Mouse (Mus musculus) testis, postnatal 10 days (tissue): Measurements from ENCODE around the gene Ccdc30.

Experiments used
- DNase-seq: peaks from one replicate; pipeline ENCODE4 v3.0.0; 2021; ENCODE audit warnings: low spot score

Gene Ccdc30

GRCm38 (mm10) chr4:119305418-119305817 is 109.9 kb downstream of the Ccdc30 start:
- no peak for DNase-seq

DNA sequence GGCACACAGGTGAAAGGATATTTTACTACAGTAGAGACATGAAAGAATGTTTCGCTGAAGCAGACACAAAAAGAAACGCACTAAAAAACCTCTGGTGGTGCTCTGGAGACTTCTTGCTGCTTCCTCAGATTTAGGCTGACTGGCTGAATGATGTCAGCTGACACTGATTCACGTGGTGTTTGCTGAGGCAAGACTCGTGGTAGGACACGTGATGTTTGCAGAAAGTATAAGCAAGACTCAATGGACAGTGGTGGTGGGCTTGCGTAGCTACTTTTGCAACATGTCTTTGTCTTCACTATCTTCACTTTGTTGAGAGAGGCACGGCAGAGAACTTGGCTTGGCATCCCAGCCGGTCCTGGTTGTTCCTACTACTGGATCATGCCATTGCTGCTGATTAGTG is 112.0 kb downstream of the Ccdc30 start:
- DNase-seq, result no peak

DNA sequence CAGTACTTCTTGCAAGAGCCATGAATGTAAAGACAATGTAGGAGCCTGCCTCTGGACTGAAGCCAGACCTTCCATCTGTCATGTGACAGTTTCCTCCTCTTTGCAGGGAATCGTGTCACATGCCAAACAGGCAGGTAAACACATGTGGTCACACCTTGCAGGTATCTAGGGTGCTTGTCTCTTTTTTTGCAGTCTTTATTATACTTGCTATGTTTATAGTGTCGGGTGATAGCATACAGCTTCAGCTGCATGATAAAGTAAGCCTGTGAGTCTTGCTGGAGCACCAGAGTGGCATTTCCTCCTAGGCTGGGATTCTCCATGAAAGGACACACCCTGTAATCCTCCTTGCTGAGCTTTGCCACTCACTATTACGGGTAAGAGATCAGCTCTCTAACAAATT is 113.5 kb downstream of the Ccdc30 start:
- DNase-seq, result no peak

- DNase-seq, result no peak
These were observed 114.6 kb downstream of the Ccdc30 start for GRCm38 (mm10) chr4:119300761-119301160.

GRCm38 (mm10) chr4:119297361-119297760 is 118.0 kb downstream of the Ccdc30 start:
- no peak for DNase-seq

GRCm38 (mm10) chr4:119295134-119295453 is 120.2 kb downstream of the Ccdc30 start:
- DNase-seq, result no peak

GRCm38 (mm10) chr4:119294415-119295133 is 120.7 kb downstream of the Ccdc30 start, which contains the start of gene Ybx1:
TSS of gene Ybx1 (minus strand) at chr4:119294604.
- DNase-seq, result peak; percentile 100

DNA sequence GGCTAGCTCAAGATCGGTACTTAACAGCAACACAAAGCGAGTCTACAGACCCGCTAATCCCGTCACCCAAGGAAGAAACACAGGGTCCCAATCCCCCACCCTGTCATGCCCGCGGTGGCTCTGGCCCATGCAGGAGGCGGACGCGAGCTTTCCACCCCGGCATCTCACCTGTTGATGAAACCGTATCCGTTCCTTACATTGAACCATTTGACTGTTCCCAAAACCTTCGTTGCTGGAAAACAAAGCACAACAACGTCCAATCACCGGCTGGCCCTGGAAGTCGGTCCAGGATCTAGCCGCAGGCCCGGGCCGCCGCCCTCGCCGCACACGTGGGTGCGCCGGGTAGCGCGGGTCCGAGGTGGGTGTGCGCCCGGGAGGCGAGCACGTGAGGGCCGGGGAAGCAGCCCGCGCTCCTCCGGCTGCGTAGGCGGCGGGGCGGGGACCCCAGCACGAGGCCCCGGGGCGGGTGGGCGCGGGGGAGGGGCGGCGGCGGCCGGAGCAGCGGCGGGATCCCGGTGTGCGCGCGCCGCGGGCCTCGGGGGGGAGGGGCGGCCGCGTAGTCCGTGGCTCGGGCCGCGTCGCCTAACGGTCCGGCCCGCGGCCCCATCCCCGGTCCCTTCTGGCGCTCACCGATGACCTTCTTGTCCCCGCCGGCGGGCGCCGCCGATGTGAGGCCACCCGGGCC is 121.6 kb downstream of the Ccdc30 start:
- DNase-seq, result peak; percentile 71

DNA sequence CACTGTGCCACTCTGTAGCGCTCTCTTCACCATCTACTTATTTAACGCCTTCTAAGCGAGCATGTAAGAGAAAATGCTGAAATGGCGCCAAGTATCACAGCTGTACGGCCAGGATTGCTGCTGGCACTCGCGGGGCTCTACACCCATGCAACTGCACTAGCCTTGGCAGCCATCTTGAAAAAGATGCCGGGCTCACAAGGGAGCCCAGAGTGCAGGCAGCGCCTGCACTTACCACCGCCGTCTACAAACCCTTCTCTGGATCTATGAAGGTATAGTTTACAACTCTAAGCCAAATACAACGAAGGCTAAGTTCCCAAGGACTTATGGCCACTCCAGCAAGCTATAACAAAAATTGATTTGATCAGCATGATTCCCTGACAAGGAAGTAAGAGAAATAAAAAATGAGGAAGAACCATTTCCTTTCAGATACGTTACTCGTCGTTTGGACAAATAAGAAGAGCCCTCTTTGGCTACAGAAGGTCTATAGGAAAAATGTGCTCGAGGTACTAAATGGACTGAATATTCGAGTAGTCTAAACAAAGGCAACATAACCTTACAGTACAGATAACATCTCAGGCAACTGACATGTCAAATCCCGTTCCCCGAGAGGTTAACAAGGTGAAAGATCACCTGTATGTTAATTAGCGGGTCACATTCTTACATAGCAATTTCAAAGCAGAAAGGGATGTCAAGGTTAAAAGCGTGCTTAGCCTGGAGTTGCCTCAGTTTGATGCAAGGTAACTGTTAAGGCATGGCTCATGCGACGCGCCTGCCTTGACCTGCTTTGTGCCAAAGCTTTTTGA is 122.3 kb downstream of the Ccdc30 start:
- peak; percentile 57 for DNase-seq

- no peak for DNase-seq
These were observed 123.4 kb downstream of the Ccdc30 start for GRCm38 (mm10) chr4:119291921-119292320.

- DNase-seq, result no peak
These were observed 130.0 kb downstream of the Ccdc30 start for GRCm38 (mm10) chr4:119285336-119285735.

GRCm38 (mm10) chr4:119284861-119285260 is 130.5 kb downstream of the Ccdc30 start:
- no peak for DNase-seq

DNA sequence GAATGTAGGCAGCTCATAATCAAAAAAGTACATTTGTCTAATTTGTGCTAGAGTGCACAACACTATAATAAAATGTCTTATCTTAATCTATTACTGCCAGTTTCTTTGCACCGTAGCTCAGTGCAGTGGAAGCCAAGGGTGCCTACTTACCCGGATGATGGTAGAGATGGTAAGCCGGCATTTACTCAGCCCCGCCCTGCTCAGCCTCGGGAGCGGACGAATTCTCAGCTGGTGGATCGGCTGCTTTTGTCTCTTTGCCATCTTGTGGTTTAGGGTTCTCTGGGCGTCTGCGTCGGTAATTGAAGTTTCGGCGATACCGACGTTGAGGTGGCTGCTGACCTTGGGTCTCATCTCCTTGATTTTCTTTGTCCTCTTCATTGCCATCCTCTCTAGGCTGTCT is 136.5 kb downstream of the Ccdc30 start:
- DNase-seq, result peak; percentile 26

DNA sequence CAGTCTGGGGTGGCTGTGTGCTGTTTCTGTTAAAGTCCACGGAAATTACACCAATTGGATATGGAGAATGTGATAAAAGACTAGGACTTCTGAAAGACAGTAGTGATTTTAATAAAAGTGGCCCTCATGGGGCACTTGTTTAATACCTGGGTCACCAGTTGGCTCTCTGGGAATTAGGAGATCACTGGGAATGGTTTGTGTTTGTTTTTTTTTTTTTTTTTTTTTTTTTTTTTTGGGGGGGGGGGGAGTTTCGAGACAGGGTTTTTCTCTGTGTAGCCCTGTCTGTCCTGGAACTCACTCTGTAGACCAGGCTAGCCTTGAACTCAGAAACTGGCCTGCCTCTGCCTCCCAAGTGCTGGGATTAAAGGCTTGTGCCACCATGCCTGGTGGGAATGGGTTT is 139.6 kb downstream of the Ccdc30 start:
- DNase-seq, result peak; percentile 21

GRCm38 (mm10) chr4:119275226-119275625 is 140.1 kb downstream of the Ccdc30 start:
- no peak for DNase-seq

DNA sequence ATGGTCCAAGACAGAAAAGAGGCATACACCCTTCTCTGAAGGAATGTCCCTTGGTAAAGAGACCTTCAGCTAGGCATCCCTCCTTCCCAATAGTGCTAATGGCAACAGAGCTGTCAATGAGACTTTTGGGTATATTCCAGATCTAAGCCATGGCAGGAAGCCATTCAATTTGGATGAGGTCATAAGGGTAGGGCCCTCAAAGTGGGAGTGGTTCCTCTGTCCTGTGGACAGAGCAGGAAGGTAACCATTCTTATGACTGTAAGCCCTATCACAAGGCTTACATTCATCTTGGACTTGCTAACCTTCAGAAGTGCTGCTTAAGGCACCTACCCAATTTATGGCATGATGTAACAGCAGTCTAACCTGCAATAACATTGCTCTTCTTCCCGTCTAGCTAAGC is 140.7 kb downstream of the Ccdc30 start:
- DNase-seq, result peak; percentile 22
